Mouse (Mus musculus): ENCODE measurements around the gene Rps6.

DNA sequence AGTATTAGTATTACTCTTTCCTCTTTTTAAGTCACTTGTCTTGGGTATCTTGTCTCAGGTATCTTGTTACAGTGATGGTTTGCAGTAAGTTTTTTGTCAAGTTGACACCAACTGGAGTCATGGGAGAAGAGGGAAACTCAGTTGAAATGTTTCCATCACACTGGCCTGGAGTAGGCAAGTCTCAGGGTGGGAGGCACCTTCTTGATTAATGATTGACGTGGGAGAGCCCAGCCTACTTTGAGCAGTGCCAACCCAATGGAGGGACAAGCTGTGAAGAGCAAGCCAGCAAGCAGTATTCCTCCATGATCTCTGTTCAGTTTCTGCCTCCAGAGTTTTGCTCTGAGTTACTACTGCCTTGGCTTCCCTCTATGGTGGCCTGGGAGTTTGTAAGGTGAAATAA lies 48.7 kb upstream of the Rps6 start:
- TF ChIP-seq CTCF (IDR thresholded peaks at IDR 0.05; ENCODE audit: insufficient read depth, low read length), result no peak
- TF ChIP-seq POLR2A (IDR thresholded peaks at IDR 0.05; ENCODE audit: borderline replicate concordance, extremely low read depth, low read depth, low read length), result no peak

Measured in lung, adult 2 months (tissue).